Mouse (Mus musculus) activated CD4-positive, CD25-positive, alpha-beta regulatory T cell, adult 4 months (primary cell): ENCODE results near the gene Slco3a1. TPM values are rescaled to one million over a fixed set of nuclear protein-coding genes. Genes with fewer than 3 reads are reported as not detected.

Source experiments
- ATAC-seq: one replicate; pipeline ENCODE4 v1.8.0; 2017
- polyA plus RNA-seq, 2 experiments: library from polyadenylated mRNA; unstranded; fragments of 100-300 nt; shearing (Covaris generic); gene quantifications; one replicate each; pipeline ENCODE4 v1.2.1; 2017

Gene Slco3a1
- polyA plus RNA-seq, 2 experiments from 2014 or later = 14.6 to 16.7 TPM

- ATAC-seq = no peak
Measured at GRCm38 (mm10) chr7:74270089-74270394, 284.5 kb downstream of the Slco3a1 start.

GRCm38 (mm10) chr7:74269283-74270088 is 285.1 kb downstream of the Slco3a1 start:
- no peak for ATAC-seq

- ATAC-seq = no peak
Measured at GRCm38 (mm10) chr7:74266511-74267168, 287.9 kb downstream of the Slco3a1 start.

DNA sequence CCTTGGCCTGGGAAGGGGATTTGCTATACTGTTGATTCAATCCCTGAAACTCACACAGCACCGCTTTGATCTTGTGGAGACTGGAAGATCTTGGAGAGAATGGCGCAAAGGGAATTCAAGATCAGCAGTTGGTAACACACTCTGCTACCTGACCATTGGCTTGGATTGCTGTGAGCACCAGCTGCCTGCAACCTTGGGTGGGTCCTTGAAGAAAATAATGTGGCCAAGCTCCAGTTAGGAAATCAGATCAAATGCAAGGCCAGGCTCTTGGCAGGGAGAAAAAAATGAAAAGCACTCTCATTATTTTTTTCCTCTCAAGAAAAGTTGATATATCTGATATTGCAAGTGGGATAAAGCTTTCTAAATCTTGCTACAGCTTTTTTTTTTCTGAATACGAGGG is 298.3 kb downstream of the Slco3a1 start:
- ATAC-seq = no peak

GRCm38 (mm10) chr7:74252066-74252465 is 302.5 kb downstream of the Slco3a1 start:
- ATAC-seq = no peak

DNA sequence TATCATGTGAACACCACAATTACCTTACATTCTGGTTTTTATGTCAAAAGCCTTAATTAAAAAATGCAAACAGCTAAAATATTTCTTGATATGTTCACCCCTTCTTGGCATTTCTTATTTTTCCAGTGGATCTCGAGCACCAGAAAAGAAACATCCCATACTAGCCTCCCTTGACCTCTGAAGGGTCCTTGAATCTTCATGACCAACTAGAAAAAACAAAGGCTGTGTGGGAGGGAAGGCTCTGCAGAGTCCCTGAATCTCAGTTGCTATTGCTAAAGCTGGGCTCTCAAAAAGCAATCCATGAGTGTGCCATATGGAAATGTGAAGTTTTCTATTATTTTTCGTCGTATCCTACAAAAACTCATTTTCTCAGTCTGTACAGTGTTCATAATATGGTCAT is 313.3 kb downstream of the Slco3a1 start:
- ATAC-seq = no peak

- no peak for ATAC-seq
Measured at GRCm38 (mm10) chr7:74240459-74241172, 314.0 kb downstream of the Slco3a1 start.
